Mouse (Mus musculus) kidney, adult 18-20 months (tissue): ENCODE data around the gene Slc6a11.

Experiments used
- DNase-seq: peaks from one replicate; pipeline ENCODE4 v3.0.0; 2021

Gene Slc6a11

GRCm38 (mm10) chr6:114182366-114183179 lies 51.5 kb downstream of the Slc6a11 start:
- DNase-seq, result no peak

- no peak for DNase-seq
Observed at GRCm38 (mm10) chr6:114187121-114187520, 56.1 kb downstream of the Slc6a11 start.

- DNase-seq, result no peak
Observed at GRCm38 (mm10) chr6:114188869-114189268, 57.8 kb downstream of the Slc6a11 start.

GRCm38 (mm10) chr6:114195998-114196397 lies 65.0 kb downstream of the Slc6a11 start:
- no peak for DNase-seq

- DNase-seq, result no peak
Observed at GRCm38 (mm10) chr6:114199200-114199845, 68.3 kb downstream of the Slc6a11 start.

GRCm38 (mm10) chr6:114204557-114204956 lies 73.5 kb downstream of the Slc6a11 start:
- no peak for DNase-seq

GRCm38 (mm10) chr6:114208296-114208695 lies 77.3 kb downstream of the Slc6a11 start:
- no peak for DNase-seq

GRCm38 (mm10) chr6:114214393-114214792 lies 83.4 kb downstream of the Slc6a11 start:
- no peak for DNase-seq

- no peak for DNase-seq
Observed at GRCm38 (mm10) chr6:114216741-114217414, 85.8 kb downstream of the Slc6a11 start.

GRCm38 (mm10) chr6:114224399-114224798 lies 93.4 kb downstream of the Slc6a11 start:
- peak; percentile 8 for DNase-seq

- DNase-seq, result no peak
Observed at GRCm38 (mm10) chr6:114227378-114227777, 96.3 kb downstream of the Slc6a11 start.

- no peak for DNase-seq
Observed at GRCm38 (mm10) chr6:114228196-114228595, 97.2 kb downstream of the Slc6a11 start.

GRCm38 (mm10) chr6:114238892-114239644 lies 108.0 kb downstream of the Slc6a11 start:
- DNase-seq, result no peak

- no peak for DNase-seq
Observed at GRCm38 (mm10) chr6:114245665-114246064, 114.6 kb downstream of the Slc6a11 start.

GRCm38 (mm10) chr6:114250311-114250710 lies 119.3 kb downstream of the Slc6a11 start:
- peak; percentile 81 for DNase-seq

GRCm38 (mm10) chr6:114254927-114255326 lies 123.9 kb downstream of the Slc6a11 start:
- no peak for DNase-seq

- no peak for DNase-seq
Observed at GRCm38 (mm10) chr6:114257762-114258361, 126.8 kb downstream of the Slc6a11 start.

- no peak for DNase-seq
Observed at GRCm38 (mm10) chr6:114258661-114259193, 127.7 kb downstream of the Slc6a11 start.

GRCm38 (mm10) chr6:114261609-114262008 lies 130.6 kb downstream of the Slc6a11 start:
- no peak for DNase-seq

GRCm38 (mm10) chr6:114264010-114264409 lies 133.0 kb downstream of the Slc6a11 start:
- DNase-seq, result no peak

- no peak for DNase-seq
Observed at GRCm38 (mm10) chr6:114264426-114264825, 133.4 kb downstream of the Slc6a11 start.

- DNase-seq, result no peak
Observed at GRCm38 (mm10) chr6:114266273-114266672, 135.2 kb downstream of the Slc6a11 start.
